Mouse (Mus musculus) gastrocnemius, adult 8-10 months (tissue): ENCODE results near the gene Olfr733. TPM values are rescaled to one million over a fixed set of nuclear protein-coding genes. Genes with fewer than 3 reads are reported as not detected.

Source experiments
- DNase-seq, 2 experiments: peaks; one replicate each; pipeline ENCODE4 v3.0.0; 2022; ENCODE audit warnings: low spot score in 2 of 2
- total RNA-seq, 4 experiments: library from RNA; stranded (reverse); gene quantifications; 2 replicates each; pipeline ENCODE4 v1.2.4; 2022

Gene Olfr733
- not detected for total RNA-seq

- DNase-seq = no peak
These were observed at the start of gene Olfr733 for GRCm38 (mm10) chr14:50301422-50301821. TSS of gene Olfr733 (minus strand) at chr14:50301522.

- no peak for DNase-seq
These were observed 47.5 kb upstream of the Olfr733 start, which contains the start of gene Olfr735 for GRCm38 (mm10) chr14:50348796-50349195. TSS of gene Olfr735 (minus strand) at chr14:50348872.

- DNase-seq = no peak
These were observed 25.3 kb upstream of the Olfr733 start, which contains the start of gene Olfr734 for GRCm38 (mm10) chr14:50326661-50327060. TSS of gene Olfr734 (minus strand) at chr14:50326761.

- DNase-seq = no peak
These were observed 17.2 kb downstream of the Olfr733 start, which contains the start of gene Olfr732 for GRCm38 (mm10) chr14:50284106-50284505. TSS of gene Olfr732 (minus strand) at chr14:50284206.

Other genes with a start within 250 kb of the Olfr733 start
- not detected for gene Olfr726, start 210.6 kb downstream of the Olfr733 start, total RNA-seq
- not detected for gene Olfr727, start 178.3 kb downstream of the Olfr733 start, total RNA-seq
- gene Olfr728, start 158.8 kb downstream of the Olfr733 start, total RNA-seq = not detected
- not detected for gene Olfr729, start 148.6 kb downstream of the Olfr733 start, total RNA-seq
- not detected for gene Olfr730, start 113.3 kb downstream of the Olfr733 start, total RNA-seq
- gene Olfr731, start 59.7 kb downstream of the Olfr733 start, total RNA-seq = not detected
- gene Olfr732, start 17.3 kb downstream of the Olfr733 start, total RNA-seq = not detected
- not detected for gene Olfr734, start 25.2 kb upstream of the Olfr733 start, total RNA-seq
- gene Olfr735, start 47.4 kb upstream of the Olfr733 start, total RNA-seq = not detected
- gene Tlr11, start 56.4 kb upstream of the Olfr733 start, total RNA-seq = under 1 TPM in 1 of 4 experiments, not detected in 3; 0.09 TPM
- gene Olfr736, start 79.6 kb upstream of the Olfr733 start, total RNA-seq = not detected
- not detected for gene Olfr738, start 106.0 kb upstream of the Olfr733 start, total RNA-seq
- gene Olfr739, start 117.1 kb upstream of the Olfr733 start, total RNA-seq = not detected
- not detected for gene Olfr740, start 144.0 kb upstream of the Olfr733 start, total RNA-seq
- not detected for gene Olfr741, start 171.2 kb upstream of the Olfr733 start, total RNA-seq
- gene Olfr742, start 202.1 kb upstream of the Olfr733 start, total RNA-seq = not detected
- gene Olfr743, start 220.3 kb upstream of the Olfr733 start, total RNA-seq = not detected